Mouse (Mus musculus): ENCODE measurements around the gene Atxn2. TPM values are rescaled to one million over a fixed set of nuclear protein-coding genes. Genes with fewer than 3 reads are reported as not detected.

Atxn2 gene
- polyA plus RNA-seq, 1 experiment from 2014 or later = 40.6 TPM

DNA sequence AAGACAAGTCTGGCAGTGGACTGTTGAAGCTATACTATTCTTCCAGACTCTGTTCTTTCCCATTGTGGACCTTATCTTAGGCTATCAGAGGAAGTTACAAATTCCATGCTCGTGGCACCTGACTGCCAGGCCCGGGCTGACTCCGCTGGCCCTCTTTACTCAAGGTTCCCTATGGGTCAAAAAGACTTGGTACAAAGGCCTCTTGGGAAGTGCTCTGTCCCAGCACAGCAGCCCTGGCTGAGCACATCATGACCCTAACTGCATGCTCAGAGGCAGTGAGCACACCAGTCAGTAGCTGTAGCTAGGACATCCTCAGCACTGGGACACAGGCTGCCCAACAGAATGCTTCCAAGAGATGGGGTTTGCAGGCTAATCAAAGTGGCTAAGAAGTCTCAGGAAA is 109.5 kb downstream of the Atxn2 start:
- no peak for ATAC-seq
- DNase-seq (ENCODE audit: low spot score) = no peak
- H3K9me3 ChIP-seq (ENCODE audit: low read length) = no peaks in the 10 kb centered on the region
- no peak overlapping the region for H3K4me3 ChIP-seq (ENCODE audit: low read depth, low read length)
- peaks cover 33% of the 10 kb centered on the region for H3K36me3 ChIP-seq (ENCODE audit: insufficient read depth, low read length)
- no peak overlapping the region for H3K27ac ChIP-seq (ENCODE audit: low read length)
- TF ChIP-seq EP300 (IDR thresholded peaks at IDR 0.05) (no peak), CTCF (IDR thresholded peaks at IDR 0.05) (no peak)
- no peak overlapping the region for H3K9ac ChIP-seq (replicated peaks; ENCODE audit: low read depth)
- no peaks in the 10 kb centered on the region for H3K27me3 ChIP-seq (replicated peaks; ENCODE audit: insufficient read depth, low read length)
- 34% methylated on average over 3 of the region's 3 CpGs for WGBS
- no peaks in the 10 kb centered on the region for H3K4me1 ChIP-seq (ENCODE audit: insufficient read depth, low read depth, low read length)
- H3K4me2 ChIP-seq (replicated peaks; ENCODE audit: low read depth, low read length) = no peak overlapping the region

DNA sequence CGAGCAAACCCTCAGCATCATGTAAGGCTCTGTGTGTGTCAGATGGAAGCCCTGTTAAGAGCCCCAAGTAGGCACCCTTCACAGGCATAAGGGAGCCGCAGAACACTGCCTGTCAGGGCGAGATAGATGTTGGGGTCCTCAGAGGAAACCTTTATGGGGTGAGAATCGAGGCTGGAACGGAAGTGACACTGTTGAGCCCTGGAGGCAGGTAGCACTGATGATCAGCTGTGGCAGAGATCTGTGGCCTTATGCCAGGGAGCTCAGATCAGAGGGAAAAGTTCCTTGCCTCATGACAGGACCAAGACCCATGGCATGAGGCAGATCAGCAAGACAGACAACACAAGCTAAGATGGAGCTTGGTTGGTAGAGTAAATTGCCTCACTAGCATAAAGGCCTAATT is 110.0 kb downstream of the Atxn2 start:
- WGBS = 78% methylated on average over 5 of the region's 5 CpGs
- TF ChIP-seq CTCF (IDR thresholded peaks at IDR 0.05) = no peak
- TF ChIP-seq EP300 (IDR thresholded peaks at IDR 0.05) = no peak
- no peak overlapping the region for H3K27ac ChIP-seq (ENCODE audit: low read length)
- DNase-seq (ENCODE audit: low spot score) (no peak), ATAC-seq (no peak)
- no peaks in the 10 kb centered on the region for H3K4me1 ChIP-seq (ENCODE audit: insufficient read depth, low read depth, low read length)
- H3K27me3 ChIP-seq (replicated peaks; ENCODE audit: insufficient read depth, low read length) = no peaks in the 10 kb centered on the region
- H3K4me3 ChIP-seq (ENCODE audit: low read depth, low read length) = no peak overlapping the region
- peaks cover 35% of the 10 kb centered on the region for H3K36me3 ChIP-seq (ENCODE audit: insufficient read depth, low read length)
- no peak overlapping the region for H3K9ac ChIP-seq (replicated peaks; ENCODE audit: low read depth)
- no peak overlapping the region for H3K4me2 ChIP-seq (replicated peaks; ENCODE audit: low read depth, low read length)
- no peaks in the 10 kb centered on the region for H3K9me3 ChIP-seq (ENCODE audit: low read length)

DNA sequence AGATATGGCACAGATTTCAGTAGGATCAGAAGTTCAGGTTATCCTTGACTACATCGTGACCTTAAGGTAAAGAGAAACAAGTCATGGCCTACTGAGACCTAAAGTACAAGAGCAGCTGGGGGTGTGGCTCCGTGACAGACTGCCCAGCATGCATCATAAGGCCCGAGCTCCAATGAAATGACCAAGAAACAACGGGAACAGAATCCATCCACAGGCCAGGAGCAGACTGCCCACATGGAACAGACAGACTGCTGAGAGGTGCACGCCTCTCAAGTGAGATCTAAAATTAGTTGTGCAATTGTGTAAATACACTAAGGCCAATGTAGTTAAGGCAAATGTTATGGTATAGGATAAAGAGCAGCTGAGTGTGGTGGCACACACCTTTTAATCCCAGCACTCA is 110.4 kb downstream of the Atxn2 start:
- Histone ChIP-seq H3K4me1 (ENCODE audit: insufficient read depth, low read depth, low read length) (no peaks in the 10 kb centered on the region), H3K27ac (ENCODE audit: low read length) (no peak overlapping the region), H3K9ac (replicated peaks; ENCODE audit: low read depth) (no peak overlapping the region), H3K9me3 (ENCODE audit: low read length) (no peaks in the 10 kb centered on the region), H3K4me2 (replicated peaks; ENCODE audit: low read depth, low read length) (no peak overlapping the region), H3K27me3 (replicated peaks; ENCODE audit: insufficient read depth, low read length) (no peaks in the 10 kb centered on the region), H3K36me3 (ENCODE audit: insufficient read depth, low read length) (peaks cover 36% of the 10 kb centered on the region), H3K4me3 (ENCODE audit: low read depth, low read length) (no peak overlapping the region)
- DNase-seq (ENCODE audit: low spot score) (no peak), ATAC-seq (no peak)
- WGBS = 55% methylated on average over 5 of the region's 5 CpGs
- TF ChIP-seq EP300 (IDR thresholded peaks at IDR 0.05) (no peak), CTCF (IDR thresholded peaks at IDR 0.05) (no peak)

DNA sequence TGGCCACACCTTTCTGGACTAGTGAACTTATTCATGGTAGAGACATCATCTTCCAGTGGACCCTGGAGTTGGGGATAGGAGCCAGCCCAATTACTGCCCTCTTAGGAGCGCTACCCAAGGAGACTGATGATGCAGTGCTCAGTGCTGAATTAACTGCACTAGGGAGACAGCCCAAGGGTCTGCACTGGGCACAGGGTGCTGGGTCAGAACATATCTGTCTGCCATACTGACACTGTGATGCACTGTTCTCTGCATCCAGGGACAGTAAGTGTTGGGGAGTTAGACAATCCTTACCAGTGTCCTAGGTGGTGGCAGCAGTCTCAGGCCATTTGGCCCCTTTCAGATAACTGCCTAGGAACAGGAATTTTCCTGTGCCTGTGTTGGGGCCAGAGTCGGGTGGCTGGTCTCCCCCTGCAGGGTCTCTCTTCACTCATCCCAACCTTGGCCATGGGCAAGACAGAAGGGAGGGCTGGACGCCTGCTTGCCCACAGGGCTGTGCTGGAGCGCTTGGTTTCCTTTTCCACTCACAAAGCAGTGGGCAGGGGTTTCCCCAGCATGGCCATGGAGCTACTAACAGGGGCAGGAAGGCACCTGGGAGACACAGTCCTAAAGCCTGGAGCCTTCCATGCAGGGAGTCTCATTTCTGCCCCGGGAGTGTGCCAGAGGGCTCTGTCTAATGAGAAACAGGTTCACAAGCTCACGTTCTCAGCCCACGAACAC is 111.8 kb downstream of the Atxn2 start:
- no peak overlapping the region for H3K27ac ChIP-seq (ENCODE audit: low read length)
- H3K9me3 ChIP-seq (ENCODE audit: low read length) = no peaks in the 10 kb centered on the region
- no peaks in the 10 kb centered on the region for H3K4me1 ChIP-seq (ENCODE audit: insufficient read depth, low read depth, low read length)
- 72% methylated on average over 7 of the region's 7 CpGs for WGBS
- H3K27me3 ChIP-seq (replicated peaks; ENCODE audit: insufficient read depth, low read length) = no peaks in the 10 kb centered on the region
- ATAC-seq (no peak), DNase-seq (ENCODE audit: low spot score) (no peak)
- no peak overlapping the region for H3K9ac ChIP-seq (replicated peaks; ENCODE audit: low read depth)
- TF ChIP-seq CTCF (IDR thresholded peaks at IDR 0.05) (no peak), EP300 (IDR thresholded peaks at IDR 0.05) (no peak)
- peaks cover 30% of the 10 kb centered on the region for H3K36me3 ChIP-seq (ENCODE audit: insufficient read depth, low read length)
- H3K4me3 ChIP-seq (ENCODE audit: low read depth, low read length) = no peak overlapping the region
- H3K4me2 ChIP-seq (replicated peaks; ENCODE audit: low read depth, low read length) = no peak overlapping the region

DNA sequence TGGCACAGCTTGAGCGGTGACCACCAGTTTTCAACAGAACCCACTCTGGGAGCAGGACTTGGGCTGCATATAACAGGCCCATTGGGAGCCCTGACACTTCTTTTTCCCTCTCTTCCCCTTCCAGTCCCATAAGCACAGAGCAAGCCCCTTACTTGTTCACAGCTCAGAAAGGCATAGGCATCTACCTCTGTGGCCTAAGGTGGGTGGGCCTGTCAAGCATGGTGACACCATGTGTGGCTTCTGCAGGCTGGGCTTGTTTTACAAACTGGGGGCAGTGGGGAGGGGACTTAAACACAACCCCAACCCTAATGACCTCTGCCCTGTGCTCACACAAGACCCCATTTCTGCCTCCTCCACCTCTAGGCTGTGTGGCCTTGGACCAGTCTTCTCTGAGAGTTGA is 112.5 kb downstream of the Atxn2 start:
- H3K4me3 ChIP-seq (ENCODE audit: low read depth, low read length) = no peak overlapping the region
- DNase-seq (ENCODE audit: low spot score) = no peak
- no peaks in the 10 kb centered on the region for H3K4me1 ChIP-seq (ENCODE audit: insufficient read depth, low read depth, low read length)
- H3K4me2 ChIP-seq (replicated peaks; ENCODE audit: low read depth, low read length) = no peak overlapping the region
- H3K9ac ChIP-seq (replicated peaks; ENCODE audit: low read depth) = no peak overlapping the region
- no peak for TF ChIP-seq CTCF (IDR thresholded peaks at IDR 0.05)
- no peak for TF ChIP-seq EP300 (IDR thresholded peaks at IDR 0.05)
- no peaks in the 10 kb centered on the region for H3K27me3 ChIP-seq (replicated peaks; ENCODE audit: insufficient read depth, low read length)
- 83% methylated on average over 1 of the region's 1 CpGs for WGBS
- ATAC-seq = no peak
- H3K9me3 ChIP-seq (ENCODE audit: low read length) = no peaks in the 10 kb centered on the region
- peaks cover 30% of the 10 kb centered on the region for H3K36me3 ChIP-seq (ENCODE audit: insufficient read depth, low read length)
- no peak overlapping the region for H3K27ac ChIP-seq (ENCODE audit: low read length)

DNA sequence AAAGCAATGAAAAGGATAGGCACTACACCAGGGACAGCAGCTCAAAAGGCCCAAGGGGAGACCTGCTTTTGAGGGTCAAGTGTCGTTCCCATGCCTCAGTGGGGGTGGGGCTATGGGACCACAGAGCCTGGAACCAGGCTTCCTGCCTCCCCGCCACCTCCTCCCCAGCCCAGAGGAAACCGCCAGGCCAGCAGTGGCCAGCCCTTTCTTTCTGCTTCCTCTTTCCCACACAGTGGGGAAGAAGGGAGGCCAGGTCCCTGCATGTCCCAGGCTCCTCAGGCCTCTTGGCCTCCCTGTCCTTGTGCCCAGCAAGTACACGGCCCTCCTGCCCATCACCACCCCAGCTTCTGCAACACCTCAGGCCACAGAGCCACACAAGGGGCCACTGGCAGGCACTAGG is 113.0 kb downstream of the Atxn2 start:
- Histone ChIP-seq H3K4me2 (replicated peaks; ENCODE audit: low read depth, low read length) (no peak overlapping the region), H3K27me3 (replicated peaks; ENCODE audit: insufficient read depth, low read length) (no peaks in the 10 kb centered on the region), H3K9me3 (ENCODE audit: low read length) (no peaks in the 10 kb centered on the region), H3K4me1 (ENCODE audit: insufficient read depth, low read depth, low read length) (peaks cover 4% of the 10 kb centered on the region; the same call in 1 of the 2 replicates), H3K27ac (ENCODE audit: low read length) (peak overlapping the region; percentile 61; the same call in 1 of the 2 replicates), H3K9ac (replicated peaks; ENCODE audit: low read depth) (no peak overlapping the region), H3K4me3 (ENCODE audit: low read depth, low read length) (no peak overlapping the region), H3K36me3 (ENCODE audit: insufficient read depth, low read length) (peaks cover 26% of the 10 kb centered on the region)
- TF ChIP-seq CTCF (IDR thresholded peaks at IDR 0.05) (no peak), EP300 (IDR thresholded peaks at IDR 0.05) (no peak)
- DNase-seq (ENCODE audit: low spot score) (peak; percentile 24), ATAC-seq (peak; percentile 58)
- WGBS = 55% methylated on average over 4 of the region's 4 CpGs
